Mouse (Mus musculus) megakaryocyte, embryonic 14.5 days (primary cell): ENCODE data around the gene Hcfc1. TPM values are rescaled to one million over a fixed set of nuclear protein-coding genes. Genes with fewer than 3 reads are reported as not detected.

Experiments used
- H3K27me3 ChIP-seq: replicated peaks from 2 replicates; pipeline ENCODE3; 2012; ENCODE audit warnings: inconsistent platforms
- H3K36me3 ChIP-seq: replicated peaks from 2 replicates; pipeline ENCODE3; 2012; ENCODE audit warnings: low read length, inconsistent platforms, mixed read lengths
- H3K4me1 ChIP-seq: 2 replicates; pipeline ENCODE4 v1.6.1; 2012; ENCODE audit warnings: inconsistent platforms
- H3K4me3 ChIP-seq: replicated peaks from 2 replicates; pipeline ENCODE3; 2012; ENCODE audit warnings: moderate library complexity, mild to moderate bottlenecking, inconsistent platforms
- H3K9me3 ChIP-seq: 2 replicates; pipeline ENCODE4 v1.6.1; 2012; ENCODE audit warnings: inconsistent platforms
- FLI1 ChIP-seq: IDR thresholded peaks from 2 replicates; pipeline ENCODE4 v1.6.1; 2012; ENCODE audit warnings: low read length, inconsistent platforms, mixed read lengths
- GATA1 ChIP-seq: IDR thresholded peaks from 3 replicates; pipeline ENCODE4 v1.6.1; 2012; ENCODE audit warnings: mixed read lengths, low read length, inconsistent platforms, borderline replicate concordance
- polyA plus RNA-seq: library from polyadenylated mRNA; stranded (reverse); fragments of >175 nt; gene quantifications from 2 replicates; pipeline ENCODE4 v1.2.3, GENCODE M21; 2012; ENCODE audit warnings: low replicate concordance; ENCODE audit not compliant: insufficient read depth

The Hcfc1 gene
- 58.4 and 162 TPM in 2 replicates for polyA plus RNA-seq

DNA sequence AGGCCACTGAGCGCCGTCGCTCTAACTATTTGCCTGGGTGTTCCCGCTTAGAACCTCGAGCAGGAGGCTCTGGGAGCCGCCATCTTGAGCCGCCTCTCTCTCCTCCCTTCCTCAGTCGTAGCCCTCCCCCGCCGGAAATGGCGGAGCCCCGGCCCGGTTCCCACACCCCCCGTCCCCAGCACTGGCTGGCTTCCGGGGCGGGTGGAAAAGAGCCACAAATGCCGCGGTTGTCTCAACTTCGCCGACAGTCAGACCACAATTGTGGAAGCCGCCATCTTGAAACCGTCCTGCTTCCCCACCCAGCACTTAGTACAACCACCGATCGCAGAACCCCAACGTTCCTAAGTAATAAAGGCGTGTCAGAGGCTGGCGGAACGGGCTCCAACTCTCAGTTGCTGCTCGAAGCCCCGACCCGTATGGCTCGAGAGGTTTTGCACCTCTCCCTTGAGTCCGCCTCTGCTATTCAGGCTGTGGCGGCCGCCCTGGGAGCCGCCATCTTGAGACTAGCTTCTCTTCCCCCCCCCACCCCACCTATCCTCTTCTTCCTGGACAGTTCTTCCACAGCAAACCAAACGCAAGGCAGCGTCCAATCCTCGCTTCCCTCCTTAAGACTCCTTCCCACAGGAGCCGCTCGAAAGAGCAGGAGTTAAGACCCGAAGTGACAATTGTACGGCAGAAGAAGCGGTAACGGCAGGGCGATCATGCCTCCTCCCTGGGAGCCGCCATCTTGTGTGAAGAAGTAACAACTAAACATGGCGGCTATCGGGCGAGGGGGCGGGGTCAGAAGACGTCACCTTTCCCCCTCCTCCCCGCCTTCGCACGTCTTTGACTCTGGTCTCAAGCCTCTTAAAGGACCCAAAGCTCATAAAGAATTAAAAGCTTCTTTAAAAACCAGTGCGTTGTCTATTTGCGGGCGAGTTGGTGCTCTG lies at the start of gene Hcfc1:
Hcfc1 (minus strand) TSS at position 110 of the 929 bp plus-strand sequence.
- Histone ChIP-seq H3K27me3 (peaks cover 22% of the 10 kb centered on the region), H3K4me1 (peaks cover 59% of the 10 kb centered on the region), H3K36me3 (peaks cover 9% of the 10 kb centered on the region), H3K9me3 (peaks cover 21% of the 10 kb centered on the region), H3K4me3 (peak within 1 kb of the TSS; percentile 95)
- TF ChIP-seq GATA1 (no peak), FLI1 (no peak)

DNA sequence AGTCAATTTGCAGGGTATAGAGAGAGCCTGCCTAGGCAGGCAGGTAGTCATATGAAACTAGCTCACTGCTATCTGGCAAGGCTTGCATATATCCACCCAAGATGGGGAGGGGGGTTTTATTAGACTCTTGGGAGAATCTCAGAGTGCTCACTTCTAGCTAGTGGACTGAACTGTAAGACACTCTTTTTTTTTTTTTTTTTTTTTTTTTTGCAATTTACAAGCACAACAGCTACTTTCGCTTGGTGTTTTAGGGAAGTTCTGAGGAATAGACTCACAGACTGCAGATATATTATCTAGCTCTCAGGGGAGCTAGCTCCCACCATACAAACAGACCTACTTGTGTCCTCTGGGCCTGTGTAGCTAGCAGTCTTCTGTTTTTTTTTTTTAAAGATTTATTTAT lies 48.4 kb upstream of the Hcfc1 start:
- peaks cover under 1% of the 10 kb centered on the region; the same call in 1 of the 2 replicates for H3K4me1 ChIP-seq
- peaks cover 55% of the 10 kb centered on the region for H3K36me3 ChIP-seq
- peaks cover 10% of the 10 kb centered on the region for H3K27me3 ChIP-seq
- H3K4me3 ChIP-seq, result no peak overlapping the region
- no peaks in the 10 kb centered on the region for H3K9me3 ChIP-seq
- TF ChIP-seq FLI1 (no peak), GATA1 (no peak)

DNA sequence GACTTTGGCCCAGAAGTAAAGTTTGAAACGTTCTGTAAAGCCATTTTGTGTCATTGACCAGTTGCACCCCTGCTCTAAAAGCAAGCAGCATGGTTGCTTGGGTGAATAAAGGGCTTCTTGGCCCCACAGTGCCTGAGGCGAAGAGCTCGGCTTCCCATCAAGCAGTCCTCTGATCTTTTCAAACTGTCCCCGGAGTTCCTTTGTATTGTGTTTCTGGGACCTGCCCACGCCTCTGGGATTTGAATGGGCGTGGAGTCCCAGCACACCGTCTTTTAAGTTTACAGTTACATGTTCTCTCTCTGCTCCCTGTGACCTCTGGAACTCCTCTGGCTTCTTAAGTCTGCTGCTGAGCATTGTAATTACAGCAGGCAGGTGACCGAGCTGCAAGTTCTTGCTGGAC lies 41.9 kb upstream of the Hcfc1 start:
- no peaks in the 10 kb centered on the region for H3K9me3 ChIP-seq
- H3K27me3 ChIP-seq, result peaks cover 7% of the 10 kb centered on the region
- no peak for TF ChIP-seq GATA1
- TF ChIP-seq FLI1, result no peak
- H3K4me3 ChIP-seq, result no peak overlapping the region
- peaks cover 6% of the 10 kb centered on the region; the same call in 1 of the 2 replicates for H3K4me1 ChIP-seq
- H3K36me3 ChIP-seq, result peaks cover 2% of the 10 kb centered on the region

DNA sequence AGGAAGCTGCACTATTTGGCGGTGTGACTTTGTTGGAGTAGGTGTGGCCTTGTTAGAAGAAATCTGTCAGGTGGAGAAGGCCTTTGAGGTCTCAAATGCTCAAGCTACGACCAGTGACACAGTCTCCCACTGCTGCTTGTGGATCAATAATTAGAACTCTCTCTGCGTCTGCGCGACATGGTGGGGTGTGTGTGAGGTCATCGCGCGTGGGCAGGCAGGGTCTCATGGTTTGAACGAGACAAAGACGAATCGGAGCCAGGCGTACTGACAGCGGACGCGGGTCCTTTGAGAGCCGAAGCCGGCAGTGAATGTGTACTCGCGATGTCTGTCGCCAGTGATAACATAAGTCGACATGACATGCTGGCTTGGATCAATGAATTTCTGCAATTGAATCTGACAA lies 40.2 kb upstream of the Hcfc1 start:
- H3K4me1 ChIP-seq, result peaks cover 6% of the 10 kb centered on the region; the same call in 1 of the 2 replicates
- peaks cover 7% of the 10 kb centered on the region for H3K27me3 ChIP-seq
- H3K9me3 ChIP-seq, result no peaks in the 10 kb centered on the region
- no peak for TF ChIP-seq FLI1
- TF ChIP-seq GATA1, result no peak
- no peak overlapping the region for H3K4me3 ChIP-seq
- H3K36me3 ChIP-seq, result no peaks in the 10 kb centered on the region

DNA sequence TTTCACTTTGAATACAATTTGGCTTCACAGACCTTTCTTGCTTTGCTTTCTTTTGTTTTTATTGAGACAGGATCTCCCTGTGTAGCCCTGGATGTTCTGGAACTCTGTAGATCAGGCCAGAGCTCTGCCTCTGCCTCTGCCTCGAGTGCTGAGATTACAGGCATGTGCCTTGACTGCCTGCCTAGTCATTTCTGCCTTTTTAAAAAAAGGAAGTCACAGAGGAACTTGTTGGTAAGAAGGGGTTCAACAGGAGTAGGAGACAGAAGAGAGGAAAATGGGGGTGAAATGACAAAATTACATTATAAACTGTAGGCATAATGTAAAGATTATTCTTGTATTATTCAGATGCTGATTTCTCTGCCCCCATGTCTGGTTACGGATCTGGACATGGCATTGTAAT lies 37.5 kb upstream of the Hcfc1 start:
- TF ChIP-seq FLI1, result no peak
- TF ChIP-seq GATA1, result no peak
- peaks cover 20% of the 10 kb centered on the region; the same call in 1 of the 2 replicates for H3K4me1 ChIP-seq
- no peak overlapping the region for H3K4me3 ChIP-seq
- no peaks in the 10 kb centered on the region for H3K36me3 ChIP-seq
- peaks cover 7% of the 10 kb centered on the region for H3K27me3 ChIP-seq
- H3K9me3 ChIP-seq, result no peaks in the 10 kb centered on the region

DNA sequence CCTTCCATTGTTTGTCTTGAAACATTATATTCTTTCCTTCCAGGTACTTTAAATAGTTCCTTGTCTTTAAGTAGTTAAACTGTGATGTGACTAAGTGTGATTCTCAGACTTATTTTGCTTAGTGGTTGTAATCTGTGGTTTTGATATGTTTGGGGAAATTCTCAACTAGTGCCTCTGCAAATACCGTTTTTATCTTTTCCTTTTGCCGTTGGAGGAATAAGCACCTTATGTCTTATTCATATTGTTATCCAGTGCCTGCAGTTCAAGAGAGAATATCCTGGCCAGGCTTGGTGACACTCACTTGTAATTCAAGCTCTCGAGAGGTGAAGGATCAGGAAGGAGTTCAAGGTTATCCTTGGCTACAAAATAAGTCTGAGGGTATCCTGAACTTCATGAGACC lies 34.9 kb upstream of the Hcfc1 start:
- Histone ChIP-seq H3K4me3 (no peak overlapping the region), H3K36me3 (no peaks in the 10 kb centered on the region), H3K9me3 (no peaks in the 10 kb centered on the region), H3K4me1 (peaks cover 28% of the 10 kb centered on the region; the same call in 1 of the 2 replicates), H3K27me3 (peaks cover 4% of the 10 kb centered on the region)
- TF ChIP-seq FLI1 (no peak), GATA1 (no peak)

DNA sequence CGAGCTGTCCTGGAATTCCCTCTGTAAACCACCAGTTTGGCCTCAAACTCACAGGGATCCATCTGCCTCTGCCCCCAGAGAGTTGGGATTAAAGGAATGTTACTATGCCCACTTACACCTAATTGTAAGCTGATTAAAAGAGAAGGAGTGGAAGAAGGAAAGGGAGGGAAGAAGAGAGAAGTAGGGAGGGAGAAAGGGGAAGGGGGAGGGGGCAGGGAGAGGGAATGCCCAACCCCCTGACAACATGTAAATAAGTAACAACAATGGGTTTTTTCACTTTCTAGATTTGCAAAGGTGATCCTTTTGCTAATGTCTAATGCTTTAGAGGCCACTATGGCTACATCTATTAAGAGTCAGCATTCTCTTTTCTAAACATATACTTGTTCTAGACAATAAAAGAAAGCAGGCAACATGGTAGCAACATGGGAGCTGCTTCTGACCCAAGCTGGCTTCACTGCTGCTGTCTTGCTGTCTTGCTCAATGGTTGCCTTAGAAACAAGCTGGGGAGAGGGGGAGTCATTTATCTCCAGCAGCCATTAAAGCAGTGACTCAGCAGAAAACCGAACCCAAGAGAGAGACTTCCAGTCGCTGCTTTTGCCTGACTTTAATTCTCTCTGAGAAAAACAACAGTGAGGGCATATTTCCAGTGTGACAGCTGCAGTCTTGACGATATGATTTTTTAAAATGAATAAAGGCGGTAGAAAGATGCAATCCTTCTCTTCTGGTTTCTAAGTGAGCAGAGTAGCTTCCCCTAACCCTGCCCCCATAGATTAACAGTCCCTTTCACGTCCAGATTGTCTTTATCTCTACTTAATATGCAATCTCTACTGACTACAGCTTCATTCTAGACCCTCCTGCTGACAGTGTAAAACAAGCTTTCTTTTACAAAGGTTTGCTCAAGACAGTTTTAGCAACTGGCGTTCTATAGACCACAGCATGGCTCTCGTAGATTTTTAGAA lies 33.0 kb upstream of the Hcfc1 start:
- Histone ChIP-seq H3K4me3 (peak overlapping the region; percentile 76), H3K9me3 (no peaks in the 10 kb centered on the region), H3K4me1 (peaks cover 28% of the 10 kb centered on the region; the same call in 1 of the 2 replicates), H3K36me3 (no peaks in the 10 kb centered on the region), H3K27me3 (peaks cover 2% of the 10 kb centered on the region)
- TF ChIP-seq FLI1, result no peak
- no peak for TF ChIP-seq GATA1

DNA sequence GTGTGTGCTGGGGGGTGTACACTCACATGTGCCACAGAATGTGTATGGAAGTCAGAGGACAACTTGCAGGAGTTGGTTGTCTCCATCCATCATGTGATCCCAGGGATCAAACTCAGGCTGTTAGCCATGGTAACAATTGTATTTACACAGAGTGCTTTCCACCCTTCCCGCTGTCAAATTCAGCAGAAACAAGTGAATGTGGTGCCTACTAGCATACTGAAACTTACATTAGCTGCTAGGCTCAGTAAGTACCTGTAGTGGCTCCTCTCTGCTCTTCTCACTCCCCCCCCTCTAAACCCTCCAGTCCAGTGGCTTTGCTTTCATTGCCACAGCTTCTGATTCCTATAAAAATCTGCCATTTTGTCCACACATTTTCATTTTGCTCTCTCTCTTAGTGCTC lies 11.6 kb upstream of the Hcfc1 start:
- Histone ChIP-seq H3K36me3 (no peaks in the 10 kb centered on the region), H3K4me1 (no peaks in the 10 kb centered on the region), H3K4me3 (no peak overlapping the region), H3K27me3 (peaks cover 13% of the 10 kb centered on the region), H3K9me3 (no peaks in the 10 kb centered on the region)
- no peak for TF ChIP-seq GATA1
- TF ChIP-seq FLI1, result no peak

DNA sequence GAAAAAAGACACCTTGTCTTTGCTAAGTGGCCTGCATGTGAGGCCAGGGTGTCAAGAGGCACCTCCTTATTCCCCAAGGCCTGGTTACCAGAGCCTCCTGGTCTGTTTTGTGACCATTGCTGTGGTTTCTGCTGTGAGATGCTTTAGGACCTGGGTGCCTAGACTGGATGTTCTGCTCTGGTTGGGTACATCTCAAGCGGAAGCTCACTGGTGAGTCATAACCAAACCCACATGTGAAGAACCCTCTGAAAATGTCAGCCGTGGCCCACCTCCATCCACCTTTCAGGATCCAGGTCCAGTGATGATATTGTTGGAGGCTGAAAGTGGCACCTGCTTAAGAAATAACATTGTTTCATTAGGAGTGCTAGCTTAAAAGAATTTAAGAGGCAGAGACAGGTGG lies 10.1 kb upstream of the Hcfc1 start:
- TF ChIP-seq GATA1 (no peak), FLI1 (no peak)
- no peaks in the 10 kb centered on the region for H3K36me3 ChIP-seq

More for the DNA sequence above, 10.1 kb upstream of the Hcfc1 start:
- no peaks in the 10 kb centered on the region for H3K9me3 ChIP-seq
- no peak overlapping the region for H3K4me3 ChIP-seq
- peaks cover 13% of the 10 kb centered on the region for H3K27me3 ChIP-seq
- peaks cover 9% of the 10 kb centered on the region; the same call in 1 of the 2 replicates for H3K4me1 ChIP-seq
